Mouse (Mus musculus): ENCODE measurements around the gene Nlgn1. TPM values are rescaled to one million over a fixed set of nuclear protein-coding genes. Genes with fewer than 3 reads are reported as not detected.

The Nlgn1 gene
- polyA plus RNA-seq (2015; fragmentation: Nextera tagmentation; extraction: Ambion mirVana): 1.9 and 2.3 TPM in 2 replicates

GRCm38 (mm10) chr3:26332400-26333238, at the start of gene Nlgn1:
Nlgn1 (minus strand) TSS chr3:26332460.
- Histone ChIP-seq H3K27me3 (peaks cover 27% of the 10 kb centered on the region), H3K9ac (peak within 1 kb of the TSS; percentile 28), H3K4me1 (peaks cover 19% of the 10 kb centered on the region), H3K9me3 (replicated peaks) (no peaks in the 10 kb centered on the region), H3K36me3 (no peaks in the 10 kb centered on the region), H3K27ac (replicated peaks) (no peak within 1 kb of the TSS), H3K4me2 (replicated peaks) (peak within 1 kb of the TSS; percentile 95), H3K4me3 (replicated peaks) (peak within 1 kb of the TSS; percentile 55)
- 1% methylated on average over 14 of the region's 14 CpGs for WGBS
- ATAC-seq (ENCODE audit: insufficient number of reproducible peaks, low FRiP score, low TSS enrichment, low read depth): no peak

GRCm38 (mm10) chr3:26378272-26378671, 46.0 kb upstream of the Nlgn1 start:
- no peak for ATAC-seq (ENCODE audit: insufficient number of reproducible peaks, low FRiP score, low TSS enrichment, low read depth)
- H3K4me1 ChIP-seq: no peaks in the 10 kb centered on the region
- no peaks in the 10 kb centered on the region for H3K36me3 ChIP-seq
- H3K9me3 ChIP-seq (replicated peaks): no peaks in the 10 kb centered on the region
- WGBS: 55% methylated on average over 2 of the region's 2 CpGs
- no peak overlapping the region for H3K4me3 ChIP-seq (replicated peaks)
- no peak overlapping the region for H3K4me2 ChIP-seq (replicated peaks)
- H3K27ac ChIP-seq (replicated peaks): no peak overlapping the region
- H3K9ac ChIP-seq: no peak overlapping the region
- no peaks in the 10 kb centered on the region for H3K27me3 ChIP-seq

- no peaks in the 10 kb centered on the region for H3K9me3 ChIP-seq (replicated peaks)
- WGBS: 86% methylated on average over 5 of the region's 5 CpGs
- no peak overlapping the region for H3K4me2 ChIP-seq (replicated peaks)
These were observed 22.8 kb upstream of the Nlgn1 start for GRCm38 (mm10) chr3:26355082-26355481.

DNA sequence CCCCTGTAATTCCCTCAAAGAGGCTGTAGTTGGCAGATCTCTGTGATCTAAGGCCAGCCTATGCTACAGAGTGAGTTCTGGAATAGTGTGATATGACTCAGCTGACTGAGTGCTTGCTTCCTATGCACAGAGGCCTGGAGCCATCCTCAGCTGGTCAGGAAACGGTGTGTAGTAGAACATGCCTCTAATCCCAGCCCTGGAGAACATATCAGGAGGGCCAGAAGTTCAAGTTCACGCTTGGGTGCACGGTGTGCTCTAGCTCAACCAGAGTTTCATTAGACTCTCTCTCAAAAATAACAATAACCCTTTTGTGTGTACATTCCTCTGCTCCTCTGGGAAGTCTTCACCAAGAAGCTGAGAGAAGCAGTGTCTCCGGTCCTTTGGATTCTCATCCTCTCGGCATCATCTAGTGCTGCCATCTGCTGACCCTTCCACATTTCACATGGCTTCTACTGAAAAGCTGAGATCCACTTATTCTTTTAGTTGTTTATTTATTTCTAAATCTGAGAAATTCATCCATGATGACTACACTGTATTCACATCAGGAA, 22.3 kb upstream of the Nlgn1 start:
- 65% methylated on average over 5 of the region's 5 CpGs for WGBS
- Histone ChIP-seq H3K27ac (replicated peaks) (no peak overlapping the region), H3K36me3 (no peaks in the 10 kb centered on the region), H3K9ac (no peak overlapping the region), H3K9me3 (replicated peaks) (no peaks in the 10 kb centered on the region), H3K27me3 (no peaks in the 10 kb centered on the region), H3K4me3 (replicated peaks) (no peak overlapping the region), H3K4me2 (replicated peaks) (no peak overlapping the region), H3K4me1 (no peaks in the 10 kb centered on the region)
- ATAC-seq (ENCODE audit: insufficient number of reproducible peaks, low FRiP score, low TSS enrichment, low read depth): no peak

More at GRCm38 (mm10) chr3:26355082-26355481, 22.8 kb upstream of the Nlgn1 start:
- no peaks in the 10 kb centered on the region for H3K4me1 ChIP-seq
- H3K9ac ChIP-seq: no peak overlapping the region
- H3K27ac ChIP-seq (replicated peaks): no peak overlapping the region
- no peaks in the 10 kb centered on the region for H3K36me3 ChIP-seq
- H3K27me3 ChIP-seq: no peaks in the 10 kb centered on the region
- no peak overlapping the region for H3K4me3 ChIP-seq (replicated peaks)
- no peak for ATAC-seq (ENCODE audit: insufficient number of reproducible peaks, low FRiP score, low TSS enrichment, low read depth)

DNA sequence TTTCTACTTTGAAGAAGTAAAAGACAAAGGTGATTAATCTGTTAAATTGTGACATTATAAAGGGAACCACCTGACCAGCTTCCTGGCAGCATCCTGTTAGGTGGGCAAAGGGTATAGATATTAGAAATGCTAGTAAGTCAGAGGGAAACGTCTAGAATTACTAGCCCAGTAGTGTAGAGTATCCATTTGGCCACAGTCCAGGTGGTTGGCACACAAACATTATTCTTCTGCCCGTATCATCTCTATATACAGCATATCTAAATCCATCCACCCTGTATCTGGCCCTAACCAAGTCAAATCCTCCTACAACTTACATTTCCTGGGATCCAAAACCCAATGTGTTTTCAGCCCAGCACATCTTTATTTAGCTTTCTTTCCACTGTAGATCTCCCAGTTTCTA, 5.2 kb upstream of the Nlgn1 start:
- ATAC-seq (ENCODE audit: insufficient number of reproducible peaks, low FRiP score, low TSS enrichment, low read depth): no peak
- 56% methylated on average over 2 of the region's 2 CpGs for WGBS

GRCm38 (mm10) chr3:26333239-26333811, 1.1 kb upstream of the Nlgn1 start:
- Histone ChIP-seq H3K36me3 (no peaks in the 10 kb centered on the region), H3K27me3 (peaks cover 27% of the 10 kb centered on the region), H3K4me2 (replicated peaks) (peak overlapping the region; percentile 95), H3K4me3 (replicated peaks) (peak overlapping the region; percentile 55), H3K9me3 (replicated peaks) (no peaks in the 10 kb centered on the region), H3K27ac (replicated peaks) (no peak overlapping the region), H3K9ac (no peak overlapping the region), H3K4me1 (peaks cover 19% of the 10 kb centered on the region)
- under 1% methylated on average over 41 of the region's 41 CpGs for WGBS
- no peak; the same call in 1 of the 2 replicates for ATAC-seq (ENCODE audit: insufficient number of reproducible peaks, low FRiP score, low TSS enrichment, low read depth)

More for the DNA sequence above, 5.2 kb upstream of the Nlgn1 start:
- Histone ChIP-seq H3K4me1 (peaks cover 10% of the 10 kb centered on the region), H3K9me3 (replicated peaks) (no peaks in the 10 kb centered on the region), H3K27ac (replicated peaks) (no peak overlapping the region), H3K36me3 (no peaks in the 10 kb centered on the region), H3K4me3 (replicated peaks) (no peak overlapping the region), H3K9ac (no peak overlapping the region), H3K27me3 (peaks cover 15% of the 10 kb centered on the region), H3K4me2 (replicated peaks) (no peak overlapping the region)

- under 1% methylated on average over 60 of the region's 60 CpGs for WGBS
- peak overlapping the region; percentile 28 for H3K9ac ChIP-seq
- H3K4me2 ChIP-seq (replicated peaks): peak overlapping the region; percentile 95
- no peaks in the 10 kb centered on the region for H3K9me3 ChIP-seq (replicated peaks)
- H3K36me3 ChIP-seq: no peaks in the 10 kb centered on the region
- no peak; the same call in none of the 2 replicates for ATAC-seq (ENCODE audit: insufficient number of reproducible peaks, low FRiP score, low TSS enrichment, low read depth)
- peaks cover 19% of the 10 kb centered on the region for H3K4me1 ChIP-seq
- no peak overlapping the region for H3K27ac ChIP-seq (replicated peaks)
- H3K27me3 ChIP-seq: peaks cover 27% of the 10 kb centered on the region
- H3K4me3 ChIP-seq (replicated peaks): peak overlapping the region; percentile 55
These were observed 841 bp downstream of the Nlgn1 start for GRCm38 (mm10) chr3:26331177-26332061.

GRCm38 (mm10) chr3:26330863-26331176, 1.4 kb downstream of the Nlgn1 start:
- H3K4me1 ChIP-seq: peaks cover 19% of the 10 kb centered on the region
- no peaks in the 10 kb centered on the region for H3K9me3 ChIP-seq (replicated peaks)
- H3K27ac ChIP-seq (replicated peaks): no peak overlapping the region
- WGBS: 3% methylated on average over 9 of the region's 9 CpGs
- no peak for ATAC-seq (ENCODE audit: insufficient number of reproducible peaks, low FRiP score, low TSS enrichment, low read depth)
- peak overlapping the region; percentile 55 for H3K4me3 ChIP-seq (replicated peaks)
- H3K27me3 ChIP-seq: peaks cover 27% of the 10 kb centered on the region
- H3K9ac ChIP-seq: no peak overlapping the region; the same call in 1 of the 2 replicates
- peak overlapping the region; percentile 95 for H3K4me2 ChIP-seq (replicated peaks)
- H3K36me3 ChIP-seq: no peaks in the 10 kb centered on the region

DNA sequence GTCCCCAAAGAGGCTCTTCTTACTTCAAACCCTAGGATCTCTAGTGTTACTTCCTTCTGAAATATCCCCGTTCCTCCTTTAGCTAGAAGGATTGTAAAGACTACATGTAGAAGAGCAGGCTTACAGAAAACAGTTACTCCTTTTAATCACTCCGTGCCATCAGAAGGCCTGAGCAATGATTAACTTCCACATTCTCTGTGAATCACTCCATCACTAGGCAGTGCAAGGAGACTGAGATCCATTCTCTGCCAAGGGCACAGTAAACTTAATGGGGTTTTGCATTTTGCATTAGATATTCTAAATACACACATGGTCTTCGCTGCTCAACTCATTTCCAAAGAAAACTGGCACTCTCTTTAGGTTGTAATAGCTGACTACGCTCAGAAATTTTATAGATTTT, 2.2 kb downstream of the Nlgn1 start:
- no peak overlapping the region for H3K4me2 ChIP-seq (replicated peaks)
- H3K27ac ChIP-seq (replicated peaks): no peak overlapping the region
- no peaks in the 10 kb centered on the region for H3K36me3 ChIP-seq
- H3K9ac ChIP-seq: no peak overlapping the region
- peaks cover 19% of the 10 kb centered on the region for H3K4me1 ChIP-seq
- H3K27me3 ChIP-seq: peaks cover 27% of the 10 kb centered on the region
- H3K9me3 ChIP-seq (replicated peaks): no peaks in the 10 kb centered on the region
- no peak for ATAC-seq (ENCODE audit: insufficient number of reproducible peaks, low FRiP score, low TSS enrichment, low read depth)
- 74% methylated on average over 4 of the region's 4 CpGs for WGBS
- H3K4me3 ChIP-seq (replicated peaks): no peak overlapping the region

- Histone ChIP-seq H3K4me3 (replicated peaks) (no peak overlapping the region), H3K27ac (replicated peaks) (no peak overlapping the region), H3K4me1 (no peaks in the 10 kb centered on the region), H3K4me2 (replicated peaks) (no peak overlapping the region), H3K27me3 (no peaks in the 10 kb centered on the region), H3K36me3 (no peaks in the 10 kb centered on the region), H3K9ac (no peak overlapping the region), H3K9me3 (replicated peaks) (no peaks in the 10 kb centered on the region)
- 22% methylated on average over 1 of the region's 1 CpGs for WGBS
- ATAC-seq (ENCODE audit: insufficient number of reproducible peaks, low FRiP score, low TSS enrichment, low read depth): no peak
These were observed 7.8 kb downstream of the Nlgn1 start for GRCm38 (mm10) chr3:26324510-26324909.

GRCm38 (mm10) chr3:26317397-26317796, 14.9 kb downstream of the Nlgn1 start:
- Histone ChIP-seq H3K27me3 (no peaks in the 10 kb centered on the region), H3K4me1 (no peaks in the 10 kb centered on the region), H3K9ac (no peak overlapping the region), H3K9me3 (replicated peaks) (no peaks in the 10 kb centered on the region), H3K4me3 (replicated peaks) (no peak overlapping the region), H3K27ac (replicated peaks) (no peak overlapping the region), H3K36me3 (no peaks in the 10 kb centered on the region), H3K4me2 (replicated peaks) (no peak overlapping the region)
- WGBS: 71% methylated on average over 2 of the region's 2 CpGs
- no peak for ATAC-seq (ENCODE audit: insufficient number of reproducible peaks, low FRiP score, low TSS enrichment, low read depth)
